Mouse (Mus musculus) gastrocnemius, adult 2 months (tissue): Measurements from ENCODE around the gene Rassf5. TPM values are rescaled to one million over a fixed set of nuclear protein-coding genes. Genes with fewer than 3 reads are reported as not detected.

Experiments
- DNase-seq: peaks from one replicate; pipeline ENCODE4 v3.0.0; 2022
- H3K27ac ChIP-seq: fragments of 200-600 bp; 2 replicates; pipeline ENCODE4 v1.8.1; 2022; ENCODE audit warnings: mild to moderate bottlenecking
- H3K4me3 ChIP-seq: fragments of 200-600 bp; 2 replicates; pipeline ENCODE4 v1.8.1; 2022; ENCODE audit warnings: mild to moderate bottlenecking, moderate library complexity
- CTCF ChIP-seq: fragments of 200-600 bp; IDR thresholded peaks from 2 replicates; pipeline ENCODE4 v1.8.1; 2022; ENCODE audit warnings: antibody characterized with exemption, mild to moderate bottlenecking, moderate library complexity
- intact Hi-C: fragments of 180-260 bp; cut with DNase I; formaldehyde crosslinking; loops from one replicate; pipeline ENCODE4 v1.15.1; 2025
- long read RNA-seq, 2 experiments: library from polyadenylated mRNA; stranded (forward); transcript quantifications; one replicate each; pipeline ENCODE4 v2.0.0; 2021
- total RNA-seq, 2 experiments: library from RNA; stranded (reverse); gene quantifications; 2 replicates each; pipeline ENCODE4 v1.2.3; 2021

Rassf5 gene
- 1 to 10 TPM in 1 of 2 experiments, under 1 TPM in 1; 0.71 to 1.1 TPM for total RNA-seq
- long read RNA-seq, experiment 1, partial matches to known transcripts: 0 of 1 reads
- long read RNA-seq, experiment 1, other reads (novel, unspliced or antisense): 0 of 1 reads
- long read RNA-seq, experiment 2: 0 reads

DNA sequence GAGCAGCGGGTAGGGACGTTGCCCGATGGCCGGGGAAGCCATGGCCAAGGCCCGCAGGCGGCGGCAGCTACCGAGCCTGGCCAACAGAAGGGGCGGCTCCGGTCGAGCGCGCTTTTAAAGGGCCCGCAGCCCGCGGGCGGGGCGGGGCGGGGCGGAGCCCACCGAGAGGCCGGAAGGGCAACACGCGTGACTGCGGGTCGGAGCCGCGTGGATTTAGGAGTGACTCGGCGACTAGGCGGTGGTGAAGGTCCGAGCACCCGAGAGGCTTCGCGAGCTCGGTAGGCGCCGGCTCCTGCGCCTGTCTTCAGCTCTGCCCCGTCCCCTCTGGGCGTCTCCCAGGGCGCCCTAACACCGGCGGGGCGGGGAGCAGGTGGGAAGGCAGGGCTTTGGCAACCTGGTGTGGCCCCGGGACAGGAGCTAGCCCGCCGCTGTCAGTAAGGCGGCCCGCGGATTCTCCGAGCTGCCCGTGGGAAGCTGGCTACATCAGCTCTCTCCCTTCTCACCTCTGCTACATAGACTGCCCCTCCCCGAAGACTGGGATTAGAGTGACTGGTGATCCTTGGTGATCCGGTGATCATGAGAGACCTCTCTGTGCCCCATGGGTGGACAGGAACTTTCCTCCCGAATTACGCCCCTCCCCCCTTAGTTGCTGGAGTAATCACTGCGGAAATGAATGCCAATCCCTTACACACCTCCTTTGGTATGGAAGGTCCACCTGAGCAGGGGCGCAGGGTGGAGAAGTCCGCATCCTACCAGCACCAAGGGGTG, at the start of gene Rassf5:
Rassf5 (minus strand) TSS at position 170 of the 768 bp plus-strand sequence.
- TF ChIP-seq CTCF: no peak
- intact Hi-C loops: loop anchor here (5.0 kb wide), 1 partner anchor 128 kb away; no protein-coding TSS in a partner anchor
- peak within 1 kb of the TSS; percentile 79 for H3K27ac ChIP-seq
- peak; percentile 85 for DNase-seq
- peak within 1 kb of the TSS; percentile 88 for H3K4me3 ChIP-seq

DNA sequence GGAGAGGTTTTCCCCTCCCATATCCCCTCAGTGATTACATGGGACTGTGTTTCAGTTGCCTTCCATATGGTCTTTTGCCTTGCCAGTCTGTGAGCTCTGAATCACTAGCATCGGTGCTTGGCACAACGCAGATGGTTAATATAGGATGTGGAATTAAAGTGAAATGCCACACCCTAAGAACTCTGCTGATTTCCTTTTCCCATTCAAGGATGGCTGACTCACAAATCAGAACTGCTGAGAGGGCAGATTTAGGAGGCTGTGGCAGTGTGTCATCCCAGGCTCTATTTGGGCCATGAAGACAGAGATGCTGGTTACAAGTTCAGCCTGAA, 48.8 kb upstream of the Rassf5 start:
- no peak for TF ChIP-seq CTCF
- intact Hi-C loops: loop anchor here (5.0 kb wide), 1 partner anchor 68 kb away; no protein-coding TSS in a partner anchor
- Histone ChIP-seq H3K4me3 (no peak overlapping the region), H3K27ac (no peak overlapping the region)
- no peak for DNase-seq

DNA sequence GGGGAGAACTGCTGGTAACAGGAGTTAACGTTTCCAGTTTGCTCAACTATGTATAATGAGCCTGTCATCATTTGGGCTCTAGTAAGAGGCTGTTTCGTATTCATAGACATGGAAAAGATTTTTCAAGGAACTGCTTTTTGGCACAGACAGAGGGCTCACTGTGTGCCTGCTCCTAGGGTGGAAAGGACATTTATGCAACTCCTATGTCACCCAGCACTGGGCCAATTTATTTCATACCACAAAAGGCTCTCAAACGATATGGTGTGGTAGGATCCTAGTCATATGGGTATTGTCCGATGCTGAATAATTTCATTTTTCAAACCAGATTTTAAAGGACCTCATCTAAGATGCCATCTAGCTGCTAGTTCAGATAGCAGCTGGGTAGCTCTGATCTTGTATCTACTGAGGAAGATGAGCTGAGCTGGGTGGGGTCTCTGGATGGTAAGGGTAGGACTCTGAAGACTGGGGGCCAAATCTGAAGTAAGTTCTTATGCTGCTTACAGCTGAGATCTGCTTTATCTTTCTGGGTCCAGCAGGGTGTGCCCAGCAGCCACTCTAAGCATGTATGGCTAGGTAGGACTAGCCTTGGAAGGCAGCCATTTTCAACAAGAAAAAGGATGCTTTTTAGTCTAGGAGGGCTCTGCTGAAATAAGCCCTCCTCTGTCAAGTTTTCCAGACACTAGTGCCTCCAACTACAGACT, 48.3 kb upstream of the Rassf5 start:
- Histone ChIP-seq H3K27ac (no peak overlapping the region), H3K4me3 (no peak overlapping the region)
- intact Hi-C loops: loop anchor here (5.0 kb wide), 1 partner anchor 69 kb away; no protein-coding TSS in a partner anchor
- no peak for DNase-seq
- no peak for TF ChIP-seq CTCF

DNA sequence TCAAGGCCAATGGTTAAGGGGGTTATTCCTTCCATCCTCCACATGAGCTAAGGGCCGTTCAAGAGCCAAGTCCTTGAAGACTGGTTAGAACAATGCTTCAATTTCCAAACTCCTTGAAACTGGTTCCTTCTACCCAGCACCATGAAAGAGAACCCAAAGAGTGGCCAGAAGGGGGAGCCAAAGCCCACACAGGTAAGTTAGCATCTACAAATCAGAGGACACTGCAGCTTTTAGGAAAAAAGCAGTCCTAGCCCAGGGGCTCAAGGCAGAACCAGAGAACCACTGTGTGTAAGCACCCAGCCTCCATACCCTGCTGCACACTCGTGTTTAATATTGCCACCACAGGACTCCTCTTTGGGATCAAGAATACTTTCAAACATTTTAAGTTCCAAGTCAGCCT, 45.6 kb upstream of the Rassf5 start:
- Histone ChIP-seq H3K27ac (no peak overlapping the region), H3K4me3 (no peak overlapping the region)
- DNase-seq: peak; percentile 69
- intact Hi-C loops: loop anchor here (1.0 to 5.0 kb wide), 2 partner anchors 72 to 265 kb away; no protein-coding TSS in a partner anchor
- peak; percentile 85 for TF ChIP-seq CTCF

DNA sequence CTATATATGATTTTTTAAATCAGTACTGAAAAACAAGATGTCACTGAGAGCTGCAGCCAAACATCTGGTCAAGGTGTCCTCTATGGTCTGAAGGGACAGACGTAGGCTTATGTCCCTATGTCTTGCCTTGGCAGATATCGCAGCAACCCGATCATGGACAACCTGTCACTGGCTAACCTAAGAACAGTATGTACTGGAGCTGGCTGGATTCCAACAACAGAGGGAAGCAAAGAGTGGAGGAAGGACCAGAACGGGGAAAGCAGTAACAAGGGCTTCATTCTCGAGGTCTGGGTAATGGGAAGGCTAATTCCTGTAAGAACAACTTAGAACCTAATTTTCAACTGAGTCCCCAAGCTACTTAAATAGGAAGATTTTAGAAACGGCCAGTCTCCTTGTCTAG, 43.9 kb upstream of the Rassf5 start:
- intact Hi-C loops: no loop called here
- no peak overlapping the region for H3K4me3 ChIP-seq
- H3K27ac ChIP-seq: no peak overlapping the region
- DNase-seq: no peak
- no peak for TF ChIP-seq CTCF

DNA sequence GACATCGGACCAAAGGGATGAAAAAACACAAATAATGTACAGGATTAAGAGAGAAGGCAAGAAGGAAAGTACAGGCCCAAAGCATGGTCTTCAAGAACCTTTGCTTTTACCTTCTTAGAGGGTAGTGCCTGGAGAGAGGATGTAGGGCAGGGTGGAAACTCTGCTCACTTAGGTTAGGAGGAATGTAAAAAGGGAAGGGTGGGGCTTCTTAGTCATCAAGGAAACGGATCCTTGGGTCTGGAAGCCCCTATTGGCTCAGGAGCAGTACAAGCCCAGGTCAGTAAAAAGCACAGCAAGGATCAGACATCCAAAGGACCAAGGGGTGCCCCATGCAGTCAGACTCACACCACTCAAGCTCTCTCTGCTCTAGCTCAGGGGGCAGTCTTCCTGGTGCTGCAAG, 42.2 kb upstream of the Rassf5 start:
- Histone ChIP-seq H3K27ac (no peak overlapping the region), H3K4me3 (no peak overlapping the region)
- no peak for DNase-seq
- intact Hi-C loops: no loop called here
- no peak for TF ChIP-seq CTCF

DNA sequence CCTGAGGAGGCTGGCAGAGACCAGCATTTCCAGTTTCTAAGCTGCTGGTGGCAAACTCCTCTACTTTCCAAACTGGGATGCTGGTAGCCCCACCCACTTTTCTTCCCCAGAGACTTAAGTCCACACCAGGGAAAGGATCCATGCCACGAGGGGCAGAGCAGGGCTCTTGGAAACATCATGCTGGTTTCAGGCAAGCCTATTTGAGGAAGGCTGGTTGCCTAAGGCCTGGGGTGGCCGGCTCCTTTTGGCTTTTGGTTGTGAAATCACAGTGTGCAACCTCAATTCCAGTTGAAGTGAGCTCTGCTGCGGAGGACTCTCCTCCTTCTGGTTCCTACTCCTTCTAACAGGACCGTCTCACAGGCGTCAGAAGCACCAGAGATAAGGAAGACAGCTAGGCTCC, 41.7 kb upstream of the Rassf5 start:
- no peak for DNase-seq
- TF ChIP-seq CTCF: no peak
- intact Hi-C loops: no loop called here
- Histone ChIP-seq H3K4me3 (no peak overlapping the region), H3K27ac (no peak overlapping the region)

DNA sequence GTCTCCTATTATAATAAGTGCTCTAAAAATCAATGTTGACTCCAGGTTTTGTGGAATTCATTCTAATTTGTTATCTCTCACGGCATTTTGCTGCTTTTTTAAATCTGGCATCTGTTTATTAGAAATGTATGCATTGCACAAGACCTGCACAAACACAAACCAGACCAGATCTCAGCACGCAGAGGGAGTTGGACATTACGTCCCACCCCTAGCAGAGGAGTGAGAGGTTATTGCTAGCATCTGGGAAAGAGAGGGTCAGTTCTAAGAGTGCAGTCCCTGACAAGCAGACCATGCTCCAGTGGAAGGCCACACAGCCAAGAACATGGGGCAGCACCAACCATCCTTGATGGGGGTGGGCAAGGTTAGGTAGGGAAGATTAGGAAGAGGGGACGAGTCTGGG, 39.6 kb upstream of the Rassf5 start:
- no peak overlapping the region for H3K27ac ChIP-seq
- DNase-seq: no peak
- H3K4me3 ChIP-seq: no peak overlapping the region
- intact Hi-C loops: no loop called here
- TF ChIP-seq CTCF: no peak

DNA sequence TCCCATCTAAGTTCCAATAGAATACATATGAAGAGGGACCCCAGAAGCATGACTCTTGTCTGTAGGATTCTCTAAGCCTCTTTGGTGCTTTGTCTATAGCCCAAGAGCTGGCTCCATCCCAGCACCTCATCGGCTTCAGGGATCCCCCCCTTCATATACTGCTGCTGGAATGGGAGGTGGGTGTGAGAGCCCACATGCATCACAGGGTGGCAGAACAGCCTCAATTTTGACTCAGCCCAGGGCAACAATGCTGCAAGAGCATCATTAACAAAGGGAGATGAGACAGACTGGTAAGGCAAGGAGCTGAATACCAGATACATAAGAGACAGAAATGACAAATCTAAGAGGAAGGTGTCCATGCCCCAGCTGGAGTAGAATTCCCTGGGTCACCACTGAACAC, 39.1 kb upstream of the Rassf5 start:
- intact Hi-C loops: no loop called here
- no peak overlapping the region for H3K27ac ChIP-seq
- no peak for TF ChIP-seq CTCF
- no peak overlapping the region for H3K4me3 ChIP-seq
- no peak for DNase-seq

DNA sequence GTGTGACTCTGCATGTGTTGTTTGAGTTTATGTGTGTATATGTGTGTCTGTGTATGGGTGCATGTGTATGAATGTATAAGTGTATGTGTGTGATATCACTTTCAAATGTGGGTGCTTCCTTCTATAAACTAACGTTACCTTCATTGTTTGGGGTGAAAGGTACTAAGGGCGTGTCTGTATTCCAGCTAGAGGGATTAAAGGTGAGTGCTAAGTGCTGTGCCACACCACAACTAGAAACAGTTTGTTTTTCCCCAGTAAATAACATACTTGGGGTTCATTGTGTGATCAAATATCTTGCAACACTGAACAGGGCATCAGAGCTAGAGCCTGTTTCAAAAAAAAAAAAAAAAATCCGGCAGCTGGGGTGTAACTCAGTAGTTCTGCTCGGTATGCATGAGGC, 36.7 kb upstream of the Rassf5 start:
- Histone ChIP-seq H3K27ac (no peak overlapping the region), H3K4me3 (no peak overlapping the region)
- intact Hi-C loops: no loop called here
- TF ChIP-seq CTCF: no peak
- no peak for DNase-seq

DNA sequence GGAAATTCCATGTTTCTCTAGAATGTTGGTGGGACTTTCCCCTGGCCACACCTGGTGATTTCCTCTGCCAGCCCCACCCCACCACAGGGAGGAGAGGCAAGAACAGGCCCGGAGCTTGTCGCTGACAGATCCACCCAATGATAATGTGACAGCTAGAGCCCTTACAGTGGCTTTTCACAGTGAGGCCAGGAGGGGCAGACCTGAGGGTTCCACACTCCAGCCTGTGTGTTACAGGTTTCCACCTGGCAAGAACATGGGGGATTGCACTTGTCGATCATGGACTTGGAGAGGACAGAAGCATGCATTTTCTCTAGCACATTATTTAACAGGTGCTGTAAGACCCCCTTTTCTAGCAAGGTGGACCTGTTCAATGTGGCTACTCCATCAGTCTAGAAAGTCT, 35.2 kb upstream of the Rassf5 start:
- Histone ChIP-seq H3K4me3 (no peak overlapping the region), H3K27ac (no peak overlapping the region)
- intact Hi-C loops: no loop called here
- no peak for TF ChIP-seq CTCF
- no peak for DNase-seq

DNA sequence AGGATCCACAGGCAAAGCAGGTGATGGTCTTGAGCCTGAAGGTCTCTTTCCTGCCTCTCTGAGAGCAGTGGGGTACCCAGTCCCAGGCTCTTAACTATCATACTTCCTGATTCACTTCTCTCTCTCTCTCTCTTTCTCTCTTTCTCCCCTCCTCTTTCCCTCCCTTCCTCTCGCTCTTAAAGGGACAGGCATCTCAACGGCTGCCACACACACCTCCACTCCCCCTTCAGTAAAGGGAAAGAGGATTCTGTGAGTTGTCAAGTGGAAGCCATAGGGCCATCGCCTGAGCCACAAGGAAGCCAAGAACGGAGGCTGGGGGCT, 34.4 kb upstream of the Rassf5 start, which contains the start of gene Ikbke:
Ikbke (minus strand) TSS at position 151 of the 321 bp plus-strand sequence.
- H3K27ac ChIP-seq: peak within 1 kb of the TSS; percentile 71
- H3K4me3 ChIP-seq: peak within 1 kb of the TSS; percentile 72
- no peak for DNase-seq
- intact Hi-C loops: no loop called here
- no peak for TF ChIP-seq CTCF
